Mouse (Mus musculus): Measurements from ENCODE around the gene Gstp3.
"Not testable (repeated sequence)": the region's sequence is repeated elsewhere in the genome, so short reads cannot be mapped to it uniquely, and the experiment has no call there.

- not testable (repeated sequence) for TF ChIP-seq CTCF (conservative IDR thresholded peaks at IDR 0.05; ENCODE audit: low read length); POU5F1 (IDR thresholded peaks at IDR 0.05; ENCODE audit: borderline replicate concordance, low read length); NANOG (IDR thresholded peaks at IDR 0.05; ENCODE audit: borderline replicate concordance, low read length)
Measured at GRCm38 (mm10) chr19:4068242-4068641, 8.9 kb upstream of the Gstp3 start.
